Mouse (Mus musculus): Measurements from ENCODE around the gene Mcidas. TPM values are rescaled to one million over a fixed set of nuclear protein-coding genes. Genes with fewer than 3 reads are reported as not detected.

Mcidas gene
- total RNA-seq, 2 experiments from 2014 or later, result not detected

Other genes with a start within 250 kb of the Mcidas start
- gene Plpp1, start 193.1 kb upstream of the Mcidas start, total RNA-seq (2014; fragmentation: Nextera tagmentation), result not detected in 2 replicates
- not detected in 2 replicates for gene Plpp1, start 193.1 kb upstream of the Mcidas start, total RNA-seq (2017)
- 37.9 and 50.1 TPM in 2 replicates for gene Mtrex, start 66.4 kb upstream of the Mcidas start, total RNA-seq (2014; fragmentation: Nextera tagmentation)
- gene Mtrex, start 66.4 kb upstream of the Mcidas start, total RNA-seq (2017), result 72.6 and 84.6 TPM in 2 replicates
- 14.8 and 16.9 TPM in 2 replicates for gene Dhx29, start 66.4 kb upstream of the Mcidas start, total RNA-seq (2014; fragmentation: Nextera tagmentation)
- gene Dhx29, start 66.4 kb upstream of the Mcidas start, total RNA-seq (2017), result 25.6 and 29.3 TPM in 2 replicates
- 1.7 TPM in 1 of 2 replicates, not detected in the other for gene Ccno, start 6.0 kb upstream of the Mcidas start, total RNA-seq (2014; fragmentation: Nextera tagmentation)
- 1.3 and 6.3 TPM in 2 replicates for gene Ccno, start 6.0 kb upstream of the Mcidas start, total RNA-seq (2017)
- not detected in 2 replicates for gene Cdc20b, start 41.3 kb downstream of the Mcidas start, total RNA-seq (2014; fragmentation: Nextera tagmentation)
- gene Cdc20b, start 41.3 kb downstream of the Mcidas start, total RNA-seq (2017), result not detected in 2 replicates
- not detected in 2 replicates for gene Gpx8, start 52.6 kb downstream of the Mcidas start, total RNA-seq (2014; fragmentation: Nextera tagmentation)
- not detected in 2 replicates for gene Gpx8, start 52.6 kb downstream of the Mcidas start, total RNA-seq (2017)
- not detected in 2 replicates for gene Gzma, start 107.1 kb downstream of the Mcidas start, total RNA-seq (2014; fragmentation: Nextera tagmentation)
- 3.3 TPM in 1 of 2 replicates, not detected in the other for gene Gzma, start 107.1 kb downstream of the Mcidas start, total RNA-seq (2017)
- not detected in 2 replicates for gene Esm1, start 215.8 kb downstream of the Mcidas start, total RNA-seq (2014; fragmentation: Nextera tagmentation)
- gene Esm1, start 215.8 kb downstream of the Mcidas start, total RNA-seq (2017), result not detected in 2 replicates
- not detected in 2 replicates for gene Gzmk, start 232.1 kb downstream of the Mcidas start, total RNA-seq (2014; fragmentation: Nextera tagmentation)
- not detected in 2 replicates for gene Gzmk, start 232.1 kb downstream of the Mcidas start, total RNA-seq (2017)